Mouse (Mus musculus): ENCODE results near the gene Zfp27. TPM values are rescaled to one million over a fixed set of nuclear protein-coding genes. Genes with fewer than 3 reads are reported as not detected.

The Zfp27 gene
- polyA plus RNA-seq (2015; fragmentation: Illumina TruSeq; extraction: RNeasy Lipid Tissue Mini Kit (QIAGEN cat#74804); ENCODE audit: insufficient read depth, low read depth, low replicate concordance), result 0.68 TPM

DNA sequence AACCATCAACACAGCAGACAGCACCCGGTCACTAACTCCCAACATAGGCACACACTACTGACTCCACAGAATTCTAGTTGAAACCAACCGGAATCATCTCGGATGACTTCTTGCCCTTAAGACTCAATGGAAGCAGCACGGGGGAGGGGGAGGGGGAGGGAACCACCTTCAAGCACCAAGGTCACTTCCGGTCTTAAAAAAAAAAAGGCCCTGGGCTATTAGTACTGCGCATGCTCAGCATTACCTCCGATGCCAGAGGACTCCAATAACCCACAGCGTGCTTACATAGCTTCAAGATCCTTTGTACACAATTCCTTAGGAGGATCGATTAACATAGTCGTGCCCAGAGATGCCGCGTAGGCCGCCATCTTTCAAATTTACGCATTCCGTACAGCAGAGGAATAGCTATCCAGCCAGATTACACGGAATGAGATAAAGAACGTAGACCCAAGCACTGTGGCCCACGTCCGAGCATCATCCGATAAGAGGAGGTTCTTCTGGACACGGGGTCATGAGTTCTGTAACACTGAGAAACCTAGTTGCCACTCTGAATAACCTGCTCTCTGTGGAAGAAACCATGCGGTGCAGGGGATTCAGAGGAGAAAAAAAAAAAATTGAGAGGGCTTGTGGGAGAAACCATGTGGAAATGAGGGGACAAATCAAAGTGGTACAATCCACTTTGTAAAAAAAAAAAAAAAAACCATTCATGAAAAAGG is at the start of gene Zfp27:
Gene Zfp27 (minus strand): TSS at position 607 of the 716 bp plus-strand sequence.

DNA sequence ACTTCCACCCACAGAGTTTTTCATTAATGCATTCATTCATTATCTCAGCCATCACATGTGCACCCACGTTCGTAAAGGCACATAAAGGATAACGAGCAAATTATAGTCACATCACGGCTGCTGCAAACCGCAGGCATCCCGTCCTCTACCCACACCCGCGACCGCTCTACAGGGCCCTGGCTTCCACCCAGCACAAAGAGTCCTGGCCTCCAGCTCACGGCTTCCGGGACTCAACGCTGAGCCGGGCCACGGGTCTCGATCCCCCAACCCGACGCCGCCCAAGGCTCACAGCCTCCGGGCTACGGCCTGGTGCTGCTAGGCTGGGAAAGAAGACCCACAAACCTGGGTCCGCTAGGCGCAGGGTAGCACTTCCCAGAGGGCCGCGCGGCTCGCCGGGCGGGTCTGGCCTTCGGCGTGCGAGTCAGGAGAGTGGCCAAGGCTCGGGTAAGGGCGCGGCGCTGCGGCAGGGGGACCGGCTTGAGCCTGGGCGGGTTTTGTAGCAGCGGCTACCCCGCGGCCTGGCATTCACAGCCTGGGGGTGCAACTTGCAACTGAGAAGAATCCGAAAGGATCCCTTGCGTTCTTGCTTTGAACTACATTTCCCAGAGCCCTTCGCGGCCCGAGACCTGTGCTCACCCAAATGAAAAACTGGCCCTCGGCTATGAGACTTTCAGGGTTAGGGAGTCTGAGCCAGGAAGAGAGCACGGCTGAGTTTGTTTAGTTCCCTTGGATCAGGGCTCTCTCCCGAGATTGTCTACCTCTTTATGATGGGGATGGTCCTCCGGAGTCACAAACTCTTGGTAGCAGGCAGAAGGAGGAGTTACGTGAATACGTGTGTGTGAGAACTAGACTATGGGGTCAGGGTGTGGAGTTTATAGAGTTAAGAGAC is 47.4 kb upstream of the Zfp27 start, which contains the start of gene Zfp74:
Gene Zfp74 (minus strand): TSS at position 577 of the 889 bp plus-strand sequence.

DNA sequence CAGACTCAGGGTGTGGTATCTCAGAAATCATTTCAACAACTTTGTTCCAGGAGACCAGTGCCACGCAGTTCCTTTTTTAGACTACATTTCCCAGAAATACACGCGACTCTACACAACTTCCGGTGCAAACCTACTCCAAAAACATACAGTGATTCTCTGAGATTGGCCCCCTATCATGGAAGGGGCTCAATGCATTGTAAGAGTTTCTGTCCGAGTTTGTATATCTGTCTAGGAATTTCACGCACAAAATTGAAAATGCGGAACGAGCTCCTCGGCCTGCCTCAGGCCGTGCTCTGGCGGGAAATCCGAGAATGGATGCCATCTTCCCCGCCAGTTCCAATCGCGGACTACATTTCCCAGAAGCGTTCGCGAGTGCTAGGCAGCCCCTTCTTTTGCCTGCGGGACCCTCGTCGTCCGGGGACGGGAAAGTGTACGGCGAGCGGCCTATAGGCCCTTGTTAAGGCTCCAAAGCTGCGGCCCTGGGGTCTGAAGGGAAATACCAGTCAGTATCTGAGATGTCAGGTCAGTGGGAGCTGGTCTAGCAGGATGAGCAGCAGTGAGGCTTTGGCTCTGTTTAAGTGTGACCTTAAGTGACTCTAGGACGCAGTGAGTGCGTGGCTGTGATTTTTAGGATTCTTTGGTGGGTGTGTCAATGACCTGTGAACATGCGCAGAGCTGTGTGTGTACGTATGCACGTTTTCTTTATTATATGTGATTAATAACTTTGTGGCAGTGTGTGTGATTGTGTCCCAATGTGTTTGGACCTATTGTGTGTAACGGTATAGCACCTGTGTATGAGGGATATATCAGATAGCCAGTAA is 2.0 kb upstream of the Zfp27 start, which contains the start of gene Zfp383:
Gene Zfp383 (plus strand): TSS at position 94 of the 821 bp plus-strand sequence.

DNA sequence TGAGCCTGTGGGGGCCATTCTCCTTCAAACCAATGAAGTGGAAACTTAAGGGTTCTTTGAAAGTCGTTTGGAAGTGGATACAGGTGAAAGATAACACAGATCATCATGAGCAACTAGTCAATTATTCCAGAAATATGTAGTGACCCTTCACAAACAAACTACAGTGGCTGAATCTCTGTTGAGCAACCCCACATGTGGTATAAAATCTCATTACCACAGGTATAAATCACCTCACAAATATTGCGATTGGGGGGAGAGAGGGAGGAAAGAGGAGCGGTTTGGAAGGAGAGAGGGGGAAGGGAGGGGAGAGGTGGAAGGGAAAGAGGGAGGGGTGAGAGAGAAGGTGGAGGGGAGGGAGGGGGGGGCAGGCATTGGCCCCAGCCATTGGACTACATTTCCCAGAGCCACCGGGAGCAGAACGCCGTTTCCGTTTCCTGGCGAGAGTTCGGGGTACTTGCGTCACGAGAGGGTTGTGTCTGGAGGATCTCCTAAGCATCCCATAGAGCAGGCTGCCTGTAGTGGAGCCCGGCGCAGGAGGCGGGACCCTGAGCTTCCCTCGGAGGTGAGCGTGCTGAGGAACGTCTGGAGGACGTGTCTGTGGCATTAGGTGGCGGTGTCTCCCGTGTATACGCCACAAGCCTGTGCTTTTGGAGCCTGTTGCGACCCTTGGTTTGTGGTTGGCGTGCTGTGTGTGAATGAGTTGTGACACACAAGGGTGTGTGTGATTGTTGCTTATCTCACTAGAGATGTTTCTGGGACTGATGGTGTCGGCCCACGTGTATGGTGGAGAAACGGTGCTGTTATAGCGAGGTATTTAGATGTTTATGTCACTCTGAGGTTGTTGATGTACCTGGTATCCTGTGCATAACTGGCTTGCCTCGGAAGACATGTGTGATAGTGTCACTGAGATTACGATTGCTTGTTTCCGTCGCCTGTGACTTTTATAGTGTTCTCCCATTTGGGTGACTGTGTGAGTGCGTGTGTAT is 46.5 kb downstream of the Zfp27 start, which contains the start of gene Zfp420:
Gene Zfp420 (plus strand): TSS at position 448 of the 986 bp plus-strand sequence.

DNA sequence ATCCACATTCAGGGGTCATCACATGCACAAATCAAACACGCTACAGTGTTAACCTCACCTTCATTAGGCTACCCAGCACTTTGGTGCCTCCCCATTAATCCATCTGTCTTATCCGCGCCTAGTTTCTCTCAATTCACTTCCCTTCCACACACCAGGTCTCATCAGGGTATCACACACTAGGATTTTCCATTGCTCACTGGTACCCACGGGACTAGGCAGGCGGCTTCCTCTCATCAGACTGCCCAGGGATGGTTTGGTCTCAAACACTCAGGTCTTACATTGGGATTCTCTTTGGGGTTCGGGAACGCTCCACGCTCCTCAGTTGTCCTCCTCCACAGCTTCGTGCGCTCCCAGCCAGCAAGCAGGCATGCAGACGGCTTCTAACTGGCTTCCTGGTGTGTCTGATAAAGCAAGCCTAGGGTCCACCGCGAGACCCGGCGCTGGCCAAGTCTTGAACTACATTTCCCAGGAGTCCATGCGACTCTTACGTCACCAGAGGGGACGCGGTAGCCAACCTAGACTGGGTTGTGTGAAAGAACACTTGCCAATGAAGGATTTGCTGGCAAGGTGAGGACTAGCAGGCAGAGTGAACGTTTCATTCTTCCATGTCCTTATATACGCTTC is 53.0 kb downstream of the Zfp27 start, which contains the start of gene Zfp940:
Gene Zfp940 (minus strand): TSS at position 451 of the 624 bp plus-strand sequence.

Other genes with a start within 250 kb of the Zfp27 start
- not detected for gene Catsperg2, start 179.5 kb downstream of the Zfp27 start, polyA plus RNA-seq (2015; fragmentation: Illumina TruSeq; extraction: RNeasy Lipid Tissue Mini Kit (QIAGEN cat#74804); ENCODE audit: insufficient read depth, low read depth, low replicate concordance)
- 2.0 TPM for gene Zfp84, start 138.0 kb downstream of the Zfp27 start, polyA plus RNA-seq (2015; fragmentation: Illumina TruSeq; extraction: RNeasy Lipid Tissue Mini Kit (QIAGEN cat#74804); ENCODE audit: insufficient read depth, low read depth, low replicate concordance)
- gene Zfp30, start 122.6 kb downstream of the Zfp27 start, polyA plus RNA-seq (2015; fragmentation: Illumina TruSeq; extraction: RNeasy Lipid Tissue Mini Kit (QIAGEN cat#74804); ENCODE audit: insufficient read depth, low read depth, low replicate concordance), result 0.39 TPM
- 3.0 TPM for gene Zfp790, start 90.5 kb downstream of the Zfp27 start, polyA plus RNA-seq (2015; fragmentation: Illumina TruSeq; extraction: RNeasy Lipid Tissue Mini Kit (QIAGEN cat#74804); ENCODE audit: insufficient read depth, low read depth, low replicate concordance)
- not detected for gene Zfp940, start 52.9 kb downstream of the Zfp27 start, polyA plus RNA-seq (2015; fragmentation: Illumina TruSeq; extraction: RNeasy Lipid Tissue Mini Kit (QIAGEN cat#74804); ENCODE audit: insufficient read depth, low read depth, low replicate concordance)
- 4.2 TPM for gene Zfp420, start 46.6 kb downstream of the Zfp27 start, polyA plus RNA-seq (2015; fragmentation: Illumina TruSeq; extraction: RNeasy Lipid Tissue Mini Kit (QIAGEN cat#74804); ENCODE audit: insufficient read depth, low read depth, low replicate concordance)
- gene Zfp383, start 1.7 kb upstream of the Zfp27 start, polyA plus RNA-seq (2015; fragmentation: Illumina TruSeq; extraction: RNeasy Lipid Tissue Mini Kit (QIAGEN cat#74804); ENCODE audit: insufficient read depth, low read depth, low replicate concordance), result 1.1 TPM
- 2.8 TPM for gene Zfp74, start 47.5 kb upstream of the Zfp27 start, polyA plus RNA-seq (2015; fragmentation: Illumina TruSeq; extraction: RNeasy Lipid Tissue Mini Kit (QIAGEN cat#74804); ENCODE audit: insufficient read depth, low read depth, low replicate concordance)
- gene Zfp568, start 77.4 kb upstream of the Zfp27 start, polyA plus RNA-seq (2015; fragmentation: Illumina TruSeq; extraction: RNeasy Lipid Tissue Mini Kit (QIAGEN cat#74804); ENCODE audit: insufficient read depth, low read depth, low replicate concordance), result 2.1 TPM
- 2.0 TPM for gene Zfp14, start 144.8 kb upstream of the Zfp27 start, polyA plus RNA-seq (2015; fragmentation: Illumina TruSeq; extraction: RNeasy Lipid Tissue Mini Kit (QIAGEN cat#74804); ENCODE audit: insufficient read depth, low read depth, low replicate concordance)
- 0.46 TPM for gene Zfp82, start 166.3 kb upstream of the Zfp27 start, polyA plus RNA-seq (2015; fragmentation: Illumina TruSeq; extraction: RNeasy Lipid Tissue Mini Kit (QIAGEN cat#74804); ENCODE audit: insufficient read depth, low read depth, low replicate concordance)
- gene Gm26920, start 183.8 kb upstream of the Zfp27 start, polyA plus RNA-seq (2015; fragmentation: Illumina TruSeq; extraction: RNeasy Lipid Tissue Mini Kit (QIAGEN cat#74804); ENCODE audit: insufficient read depth, low read depth, low replicate concordance), result not detected
- gene Zfp566, start 184.0 kb upstream of the Zfp27 start, polyA plus RNA-seq (2015; fragmentation: Illumina TruSeq; extraction: RNeasy Lipid Tissue Mini Kit (QIAGEN cat#74804); ENCODE audit: insufficient read depth, low read depth, low replicate concordance), result 1.6 TPM
- 13.3 TPM for gene Zfp260, start 188.2 kb upstream of the Zfp27 start, polyA plus RNA-seq (2015; fragmentation: Illumina TruSeq; extraction: RNeasy Lipid Tissue Mini Kit (QIAGEN cat#74804); ENCODE audit: insufficient read depth, low read depth, low replicate concordance)
- 0.52 TPM for gene Zfp382, start 215.4 kb upstream of the Zfp27 start, polyA plus RNA-seq (2015; fragmentation: Illumina TruSeq; extraction: RNeasy Lipid Tissue Mini Kit (QIAGEN cat#74804); ENCODE audit: insufficient read depth, low read depth, low replicate concordance)